Mouse (Mus musculus) layer of hippocampus, adult 18-20 months (tissue): Measurements from ENCODE around the gene Gm6268. TPM values are rescaled to one million over a fixed set of nuclear protein-coding genes. Genes with fewer than 3 reads are reported as not detected.

ENCODE experiments used
- DNase-seq, 2 experiments: peaks; one replicate each; pipeline ENCODE4 v3.0.0; 2022; ENCODE audit warnings: low spot score in 2 of 2
- long read RNA-seq: library from polyadenylated mRNA; stranded (forward); transcript quantifications from one replicate; pipeline ENCODE4 v2.0.0, GENCODE M21; 2021
- microRNA-seq, 2 experiments: library from miRNA; unstranded; fragments of <30 nt; microRNA quantifications; one replicate each; pipeline ENCODE4 v1.2.0; 2021
- total RNA-seq, 2 experiments: library from RNA; stranded (reverse); gene quantifications; 2 replicates each; pipeline ENCODE4 v1.2.3; 2021

The Gm6268 gene
- total RNA-seq, result not detected
- long read RNA-seq, result 0 reads

DNA sequence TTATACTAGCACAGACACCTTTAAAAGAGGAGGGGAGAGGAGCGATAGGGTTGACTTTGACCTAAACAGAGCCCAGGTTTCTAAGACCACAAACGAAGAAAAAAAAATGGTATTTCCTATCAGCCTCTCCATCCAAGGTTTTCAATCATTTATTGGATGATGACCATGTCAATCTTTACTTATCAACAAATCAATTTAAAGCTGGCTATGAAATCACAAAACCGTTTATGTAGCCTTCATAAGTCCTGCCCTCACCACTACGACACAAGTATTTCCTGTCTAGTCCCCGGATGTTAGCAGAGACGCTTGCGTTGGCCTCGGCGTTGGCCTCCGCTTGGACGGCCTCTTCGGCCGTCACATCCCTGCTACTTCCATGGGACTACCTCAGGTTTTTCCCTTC, at the start of gene Gm6268:
TSS of gene Gm6268 (plus strand) at position 301 of the 400 bp plus-strand sequence.
- no peak for DNase-seq

DNA sequence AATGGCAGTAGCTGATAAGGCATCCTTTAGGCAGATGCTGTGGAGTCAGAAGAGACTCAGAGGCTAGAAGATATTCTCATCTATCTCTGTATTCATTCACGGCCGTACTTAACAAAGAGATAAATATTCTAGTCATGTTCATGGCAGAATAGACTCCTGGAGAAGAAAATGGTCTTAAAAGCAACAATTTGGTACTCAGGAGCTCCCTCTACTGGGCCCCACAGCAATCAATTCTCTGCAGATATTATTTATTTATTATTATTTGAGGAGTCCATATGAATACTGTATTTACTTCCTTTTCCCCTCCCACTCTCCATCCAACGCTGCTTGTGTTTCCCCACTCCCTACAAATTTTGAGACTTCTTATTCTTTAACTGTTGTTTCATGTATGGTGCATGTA, 48.6 kb upstream of the Gm6268 start:
- peak in 1 of 2 experiments; percentile 62 for DNase-seq

DNA sequence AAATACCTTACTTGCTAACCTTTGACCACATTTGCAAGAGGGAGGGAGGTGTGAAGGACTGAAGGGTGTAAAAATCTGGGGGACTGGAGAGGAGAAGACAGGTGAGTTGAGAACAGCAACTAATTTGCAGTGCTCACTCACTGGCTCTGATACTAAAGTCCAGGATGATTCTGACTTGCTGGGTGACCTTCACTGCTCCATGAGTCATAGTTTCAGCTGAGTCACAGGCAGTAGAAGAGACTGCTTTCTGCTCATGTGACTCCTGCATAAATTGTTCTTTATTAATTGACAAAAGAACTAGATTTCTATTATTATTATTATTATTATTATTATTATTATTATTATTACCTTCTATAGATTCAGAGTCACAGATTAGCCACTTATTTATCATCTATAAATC, 15.7 kb upstream of the Gm6268 start:
- DNase-seq, result no peak

DNA sequence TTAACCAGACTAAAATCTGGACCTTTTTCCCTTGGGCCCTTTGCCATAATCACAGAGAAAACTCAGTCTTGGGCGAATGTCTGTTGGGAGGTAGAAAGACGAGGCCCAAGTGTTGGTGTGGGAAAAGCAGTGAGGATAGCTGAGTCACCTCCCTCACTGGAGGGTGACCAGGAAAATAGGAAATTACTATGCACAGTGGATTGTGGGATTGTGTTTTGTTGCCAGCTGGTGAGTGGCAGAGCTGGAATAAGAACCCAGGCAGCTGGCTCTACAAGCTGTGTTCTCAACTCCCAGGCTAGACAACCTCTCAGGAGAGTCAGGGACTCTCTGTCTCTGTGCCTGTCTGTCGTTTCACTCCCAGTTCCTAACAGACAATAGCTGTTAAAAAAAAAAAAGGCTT, 11.1 kb upstream of the Gm6268 start:
- peak; percentile 80 to 90 for DNase-seq

DNA sequence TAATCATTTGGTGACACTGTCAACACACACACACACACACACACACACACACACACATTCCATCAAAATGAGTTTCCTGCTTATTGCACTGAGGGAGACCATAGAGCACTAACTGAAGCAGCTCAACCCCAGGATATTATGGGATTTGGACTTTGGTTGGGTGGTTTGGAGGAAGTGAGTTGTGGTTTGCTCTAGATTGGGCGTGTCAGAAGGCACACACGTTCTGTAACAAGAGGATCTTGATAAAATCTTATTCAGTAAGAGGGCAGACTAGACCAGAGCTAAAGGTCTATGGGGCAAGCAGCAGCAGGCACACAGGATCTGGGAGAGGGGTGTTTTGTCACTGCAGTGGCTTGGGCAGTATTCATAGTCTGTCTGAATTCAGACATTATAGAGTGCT, 10.6 kb upstream of the Gm6268 start:
- DNase-seq, result no peak

DNA sequence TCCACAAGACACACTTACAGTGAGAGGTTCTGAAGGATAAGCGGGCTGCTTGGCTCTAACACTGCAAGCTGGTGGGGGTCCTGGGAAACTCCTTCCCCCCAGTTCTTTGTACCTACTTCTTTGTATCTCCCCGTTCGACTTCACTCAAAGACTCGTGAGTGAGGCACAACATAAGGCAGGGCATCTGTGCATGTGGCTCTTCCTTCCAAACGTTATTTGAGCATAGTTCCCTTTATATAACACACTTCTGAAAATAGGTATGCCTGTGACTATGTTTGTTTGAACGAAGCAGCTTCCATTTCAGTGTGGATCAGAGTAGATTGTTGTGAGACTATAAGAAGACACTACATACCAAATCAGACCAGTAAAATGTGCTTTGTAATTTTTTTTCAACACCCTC, 8.4 kb upstream of the Gm6268 start:
- DNase-seq, result peak in 1 of 2 experiments; percentile 60

DNA sequence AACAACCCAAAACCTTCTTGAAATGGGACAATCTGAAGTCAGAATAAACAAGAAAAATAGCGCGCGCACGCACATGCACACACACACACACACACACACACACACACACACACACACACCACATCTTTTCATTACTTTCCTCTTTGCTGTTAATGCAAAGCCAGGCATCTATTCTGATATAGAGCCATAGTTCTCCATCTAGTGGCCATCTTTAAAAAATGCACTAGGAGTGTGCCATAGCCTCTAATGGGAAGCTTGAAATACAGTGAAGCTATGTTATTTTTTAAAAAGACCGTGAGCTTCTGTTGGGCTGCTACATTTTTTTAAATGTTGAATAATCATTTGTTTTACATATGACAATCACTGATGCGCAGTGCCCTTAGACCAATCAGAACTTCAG, 7.8 kb upstream of the Gm6268 start:
- peak in 1 of 2 experiments; percentile 26 for DNase-seq

DNA sequence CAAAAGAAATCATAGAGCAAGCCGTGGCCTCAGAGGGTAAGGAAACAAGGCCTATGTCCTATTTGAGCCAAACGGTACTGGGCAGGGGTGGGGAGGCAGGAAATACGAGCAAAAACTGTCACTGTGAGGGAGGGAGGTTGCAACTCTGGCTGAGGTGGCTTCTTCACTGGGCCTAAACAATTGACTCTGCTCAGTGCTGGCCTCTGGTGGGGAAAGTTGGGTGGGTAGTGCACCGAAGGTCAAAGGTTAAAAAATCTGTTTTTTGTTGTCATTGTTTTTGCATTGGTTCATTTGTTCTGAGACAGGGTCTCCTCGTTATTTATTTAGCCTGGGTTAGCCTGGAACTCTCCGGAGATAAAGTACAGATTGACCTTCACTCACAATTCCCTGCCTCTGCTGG, 1.2 kb downstream of the Gm6268 start:
- DNase-seq, result no peak

DNA sequence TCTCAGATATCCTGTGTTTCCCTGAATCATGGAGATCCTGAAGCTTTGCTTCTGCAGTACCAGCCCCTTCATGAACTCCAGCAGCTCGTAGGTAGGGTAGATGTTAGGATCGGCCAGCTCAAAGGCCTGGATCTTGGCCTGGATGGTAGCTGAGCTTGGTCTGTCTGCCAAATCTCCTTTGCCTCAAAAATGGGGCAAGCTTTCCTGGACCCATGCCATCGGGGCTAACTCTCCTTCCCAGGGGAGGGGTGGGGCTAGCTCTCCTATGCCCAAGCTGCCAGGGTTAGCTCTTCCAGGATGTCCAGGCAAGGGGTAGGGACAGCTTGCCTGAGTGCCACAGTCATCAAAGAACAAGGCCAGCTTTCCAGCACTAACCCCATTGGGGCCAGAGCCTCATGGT, 18.1 kb downstream of the Gm6268 start:
- DNase-seq, result no peak

DNA sequence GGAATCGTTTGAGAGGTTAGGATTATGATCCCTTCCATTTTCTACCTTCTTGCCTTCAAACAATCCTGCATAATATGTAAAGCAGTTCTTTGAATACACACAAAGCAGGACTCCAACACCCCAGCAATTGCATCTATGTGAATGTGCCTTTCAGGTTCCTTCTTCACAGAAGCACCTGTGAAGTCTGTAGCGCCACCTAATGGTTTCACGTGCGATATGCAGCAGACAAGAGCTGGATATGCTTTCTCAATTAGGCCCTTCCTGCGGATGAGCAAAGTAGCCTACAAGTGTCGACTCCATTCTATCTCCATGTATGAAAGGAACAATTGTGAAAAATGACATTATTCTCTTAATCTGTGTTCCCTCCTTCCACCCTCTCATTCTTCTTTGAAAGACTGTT, 33.9 kb downstream of the Gm6268 start:
- DNase-seq, result peak in 1 of 2 experiments; percentile 37

DNA sequence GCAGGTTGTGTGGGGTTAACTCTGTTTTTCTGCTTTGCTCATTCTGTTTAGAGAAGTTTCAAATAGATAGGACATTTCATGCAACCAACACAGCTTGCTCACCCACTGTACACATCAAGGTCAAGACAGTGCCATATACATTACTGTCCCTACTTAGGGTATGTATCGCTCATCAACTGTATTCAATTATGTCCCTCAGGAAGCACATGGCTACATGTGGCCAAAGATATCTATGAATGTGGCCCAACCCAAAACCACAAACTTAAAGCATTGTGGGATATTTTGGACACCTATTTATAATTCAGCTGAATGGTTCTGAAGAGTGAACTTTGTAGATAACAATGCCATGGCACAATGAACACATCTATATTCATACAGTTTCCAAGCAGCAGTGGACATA, 36.9 kb downstream of the Gm6268 start:
- DNase-seq, result no peak

Small RNA genes within 50 kb of the gene (microRNA-seq; reads per million reads assigned to microRNA genes)
- gene Gm44485, result 0 reads per million in 2 experiments

Other genes with a start within 250 kb of the Gm6268 start
- 10 to 100 TPM; 45.9 to 55.5 TPM for gene Zcchc12, start 205.4 kb upstream of the Gm6268 start, total RNA-seq
- 10 to 100 TPM; 30.0 to 30.2 TPM for gene Lonrf3, start 72.9 kb upstream of the Gm6268 start, total RNA-seq
- 1 to 10 TPM; 1.3 to 2.1 TPM for gene Gm14569, start 90.5 kb downstream of the Gm6268 start, total RNA-seq
- 100 to 1,000 TPM; 274 to 322 TPM for gene Pgrmc1, start 196.9 kb downstream of the Gm6268 start, total RNA-seq
- 1 to 10 TPM; 8.8 to 9.0 TPM for gene Akap17b, start 244.1 kb downstream of the Gm6268 start, total RNA-seq